ENCODE assay signal across 18 mouse cellular contexts in the genomic region with DNA sequence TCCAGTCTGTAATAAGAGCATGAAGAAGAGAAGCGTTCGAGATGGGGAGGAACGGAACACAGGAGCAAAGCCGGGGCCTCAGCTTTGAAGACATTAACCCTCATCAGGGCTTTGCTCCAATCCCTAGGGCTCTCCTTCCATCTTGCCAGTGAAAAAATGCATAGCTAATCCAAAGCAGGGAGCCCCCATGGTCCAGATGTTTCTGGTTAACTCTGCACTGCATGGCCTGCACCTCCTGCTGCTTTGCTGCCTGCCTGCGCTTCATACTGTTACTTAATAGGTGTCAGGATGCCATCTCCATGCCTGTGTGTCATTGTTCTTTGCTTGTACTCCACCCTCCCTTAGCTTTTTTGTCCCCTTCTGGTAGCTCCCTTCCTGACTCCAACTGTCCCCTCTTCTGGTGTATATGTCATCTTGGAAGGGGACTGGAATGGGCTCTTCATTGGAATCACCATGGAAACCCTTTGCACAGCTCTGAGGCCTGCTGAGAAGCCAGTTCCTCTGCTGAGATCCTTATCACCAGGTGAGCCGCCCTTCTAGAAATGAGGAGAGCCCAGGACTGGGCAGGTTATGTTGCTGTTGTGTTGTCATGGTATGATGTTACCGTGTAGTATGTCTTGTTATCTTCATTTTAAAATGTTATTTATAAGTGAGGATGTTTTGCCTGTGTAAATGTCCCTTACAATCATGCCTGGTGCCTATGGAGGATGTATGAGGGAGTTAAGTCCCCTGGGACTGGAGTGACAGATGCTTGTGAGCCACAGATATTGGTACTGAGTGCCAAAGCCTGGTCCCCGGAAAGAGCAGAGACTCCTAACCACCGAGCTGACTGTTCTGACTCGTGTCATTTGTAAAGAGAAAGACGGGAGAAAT. TPM values are rescaled to one million over a fixed set of nuclear protein-coding genes. Genes with fewer than 3 reads are reported as not detected.
DNase-seq lines count a peak whose midpoint lies in the region; ATAC-seq and TF ChIP-seq lines count a peak whose summit lies in the region.
"Had no signal": no experiment of that assay in that cellular context is flagged by ENCODE, and none has a peak within 500 bp of the region (broad histone marks: within the 10 kb centered on the region; RNA-seq: fewer than 3 reads in every experiment).

No protein-coding gene starts in this region.

- no peaks in the 10 kb centered on the region for H3K36me3 ChIP-seq in forebrain, postnatal 0 days (ENCODE audit: insufficient read depth)
- no peaks in the 10 kb centered on the region for H3K36me3 ChIP-seq in forebrain, embryonic 13.5 days (ENCODE audit: poor library complexity, severe bottlenecking)
- H3K36me3 ChIP-seq: heart, embryonic 10.5 days; intestine, embryonic 15.5 days; liver, embryonic 12.5 days; lung, embryonic 15.5 days had no signal

- no peaks in the 10 kb centered on the region for H3K9me3 ChIP-seq in forebrain, postnatal 0 days (ENCODE audit: low read length)
- 0 out of 2 replicates have a peak, but pooled peaks cover 2% of the 10 kb centered on the region for H3K9me3 ChIP-seq in forebrain, embryonic 13.5 days (replicated peaks)
- H3K9me3 ChIP-seq: heart, embryonic 10.5 days; intestine, embryonic 15.5 days; liver, embryonic 12.5 days; lung, embryonic 15.5 days had no signal

- ATAC-seq in forebrain, postnatal 0 days: 0 out of 2 replicates have a peak, but pooled peaks have one; percentile 16
- no peak for ATAC-seq in forebrain, embryonic 13.5 days
- ATAC-seq: intestine, embryonic 15.5 days; liver, embryonic 12.5 days had no signal

- no peak overlapping the region for H3K4me2 ChIP-seq in forebrain, postnatal 0 days (ENCODE audit: low read depth)
- H3K4me2 ChIP-seq in forebrain, embryonic 13.5 days: no peak overlapping the region
- H3K4me2 ChIP-seq: intestine, embryonic 15.5 days; liver, embryonic 12.5 days; lung, embryonic 15.5 days had no signal

- no peak overlapping the region for H3K9ac ChIP-seq in forebrain, postnatal 0 days
- H3K9ac ChIP-seq in forebrain, embryonic 13.5 days: no peak overlapping the region
- H3K9ac ChIP-seq: intestine, embryonic 15.5 days; liver, embryonic 12.5 days; lung, embryonic 15.5 days had no signal

- H3K27me3 ChIP-seq in forebrain, postnatal 0 days (ENCODE audit: insufficient read depth, low read length): no peaks in the 10 kb centered on the region
- peaks cover 19% of the 10 kb centered on the region for H3K27me3 ChIP-seq in forebrain, embryonic 13.5 days
- H3K27me3 ChIP-seq: intestine, embryonic 15.5 days had no signal

- TF ChIP-seq CTCF in forebrain, postnatal 0 days (IDR thresholded peaks at IDR 0.05; ENCODE audit: low read depth): no peak
- TF ChIP-seq CTCF in left cerebral cortex, adult 2 months (IDR thresholded peaks at IDR 0.05): no peak

- no peak overlapping the region for H3K4me3 ChIP-seq in forebrain, postnatal 0 days (ENCODE audit: low read depth, low read length)
- no peak overlapping the region for H3K4me3 ChIP-seq in forebrain, embryonic 13.5 days
- H3K4me3 ChIP-seq in left cerebral cortex, adult 2 months: no peak overlapping the region
- H3K4me3 ChIP-seq: heart, embryonic 10.5 days; intestine, embryonic 15.5 days; liver, embryonic 12.5 days; lung, embryonic 15.5 days; myocyte had no signal

- 66% methylated on average over 11 of the region's 11 CpGs for WGBS in forebrain, postnatal 0 days
- WGBS in forebrain, embryonic 13.5 days: 79% methylated on average over 11 of the region's 11 CpGs

- intact Hi-C loops in left cerebral cortex, adult 2 months (cut with DNase I): loop anchor here (10.0 kb wide), 1 partner anchor 440 kb away; no protein-coding TSS in a partner anchor

- no peaks in the 10 kb centered on the region for H3K4me1 ChIP-seq in forebrain, postnatal 0 days (ENCODE audit: insufficient read depth)
- H3K4me1 ChIP-seq in forebrain, embryonic 13.5 days: no peaks in the 10 kb centered on the region
- H3K4me1 ChIP-seq: heart, embryonic 10.5 days; intestine, embryonic 15.5 days; liver, embryonic 12.5 days; lung, embryonic 15.5 days had no signal

- H3K27ac ChIP-seq in forebrain, postnatal 0 days (ENCODE audit: low read depth, low read length): no peak overlapping the region
- H3K27ac ChIP-seq in forebrain, embryonic 13.5 days: no peak overlapping the region
- no peak overlapping the region for H3K27ac ChIP-seq in left cerebral cortex, adult 2 months
- H3K27ac ChIP-seq: heart, embryonic 10.5 days; intestine, embryonic 15.5 days; kidney, postnatal 0 days; liver, embryonic 12.5 days; lung, embryonic 15.5 days had no signal

- peak; percentile 13 for DNase-seq in forebrain, postnatal 0 days
- DNase-seq in 3T3-L1 (ENCODE audit: low read depth, low spot score): peak; percentile 6
- peak; percentile 58 for DNase-seq in embryo, embryonic 11 days
- peak; percentile 60 for DNase-seq in forelimb bud, embryonic 11.5 days (ENCODE audit: low read depth, low spot score)
- DNase-seq in natural killer cell, adult 2 months (ENCODE audit: low spot score in 2 of 2): no peak
- no peak for DNase-seq in left cerebral cortex, adult 2 months (ENCODE audit: extremely low spot score in 1 of 2, low spot score in 2 of 2)
- DNase-seq in gastrocnemius, postnatal 25 days: no peak
- DNase-seq: B cell, adult 2 months; cerebellum, adult 18-20 months; gastrocnemius, postnatal 36 days; right cerebral cortex, postnatal 25 days had no signal

RNA-seq across cellular contexts. Expression of a gene that starts 33.9 kb away (rescaled TPM):
- total RNA-seq in forebrain, postnatal 0 days (2014; rRNA removed): 5.7 and 6.8 TPM in 2 replicates
- 5.5 and 9.7 TPM in 2 replicates for polyA plus RNA-seq in forebrain, postnatal 0 days (2015; fragmentation: Nextera tagmentation; extraction: Ambion mirVana)
- polyA plus RNA-seq in forebrain, embryonic 13.5 days (2015; fragmentation: Nextera tagmentation; extraction: Ambion mirVana): 2.0 and 2.7 TPM in 2 replicates
- total RNA-seq in left cerebral cortex, adult 2 months (2021): 100 to 1,000 TPM; 138 to 143 TPM
- 1 to 10 TPM; 3.3 to 5.4 TPM for total RNA-seq in gastrocnemius, postnatal 25 days (2021)

Comparison
In these comparisons a context has a peak if more than half of its experiments do, and no peak if none do; other contexts are left out.
1. DNase-seq: peak in forebrain, postnatal 0 days (single experiment), 3T3-L1 (single experiment), embryo, embryonic 11 days (single experiment) and forelimb bud, embryonic 11.5 days (single experiment); none in natural killer cell, adult 2 months (0 of 2), left cerebral cortex, adult 2 months (0 of 2) and gastrocnemius, postnatal 25 days (single experiment).
2. RNA of a gene that starts 33.9 kb away (total RNA-seq): 138 to 143 TPM in left cerebral cortex, adult 2 months; 5.7 to 6.8 TPM in forebrain, postnatal 0 days and 3.3 to 5.4 TPM in gastrocnemius, postnatal 25 days; every median in the first group is over 10 times any median in the second.